ENCODE assay signal across 18 mouse cellular contexts in the genomic region with DNA sequence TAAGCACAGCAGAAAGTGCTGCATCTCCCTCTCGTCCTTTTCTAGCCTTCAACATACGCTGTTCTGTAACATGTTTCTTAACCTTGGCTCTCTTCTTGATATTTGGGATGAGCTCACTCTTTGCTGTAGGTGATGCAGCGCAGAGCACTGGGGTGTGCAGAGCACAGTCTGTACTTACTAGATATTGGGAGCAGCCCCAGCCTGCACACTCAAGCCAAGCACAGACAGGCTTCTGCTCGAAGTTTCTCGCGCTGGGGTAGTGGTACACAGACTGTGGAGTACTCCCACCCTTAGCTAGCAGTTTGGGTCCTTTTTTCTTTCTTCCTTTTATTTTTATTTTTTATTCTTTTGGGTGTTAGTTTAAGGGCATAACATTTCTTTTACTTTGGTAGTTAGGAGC.
"Had no signal": no experiment of that assay in that cellular context is flagged by ENCODE, and none has a peak within 500 bp of the region (broad histone marks: within the 10 kb centered on the region; RNA-seq: fewer than 3 reads in every experiment).

No protein-coding gene starts in this region.

- H3K9ac ChIP-seq: lung, embryonic 14.5 days; midbrain, embryonic 12.5 days; neural tube, embryonic 13.5 days; neural tube, embryonic 15.5 days; stomach, embryonic 15.5 days had no signal

- H3K9me3 ChIP-seq: midbrain, embryonic 10.5 days; midbrain, embryonic 12.5 days; neural tube, embryonic 13.5 days; neural tube, embryonic 15.5 days; stomach, embryonic 15.5 days had no signal

- DNase-seq: lung, adult 18-20 months; lung, embryonic 14.5 days; lung, postnatal 14 days; lung, postnatal 36 days; midbrain, embryonic 14.5 days; right cerebral cortex, postnatal 14 days; thymus, adult 2 months; thymus, postnatal 25 days; thymus, postnatal 4 days had no signal

- H3K36me3 ChIP-seq: neural tube, embryonic 13.5 days; neural tube, embryonic 15.5 days had no signal

- H3K4me2 ChIP-seq: lung, embryonic 14.5 days; midbrain, embryonic 12.5 days; neural tube, embryonic 13.5 days; neural tube, embryonic 15.5 days; stomach, embryonic 15.5 days had no signal

- ATAC-seq: lung, postnatal 0 days; midbrain, embryonic 16.5 days had no signal

- H3K4me3 ChIP-seq: midbrain, embryonic 10.5 days; midbrain, embryonic 12.5 days; myocyte; neural tube, embryonic 13.5 days; neural tube, embryonic 15.5 days; stomach, embryonic 15.5 days had no signal

- H3K27ac ChIP-seq: midbrain, embryonic 10.5 days; midbrain, embryonic 12.5 days; neural tube, embryonic 13.5 days; neural tube, embryonic 15.5 days; stomach, embryonic 15.5 days; stomach, postnatal 0 days had no signal

- H3K4me1 ChIP-seq: midbrain, embryonic 10.5 days; midbrain, embryonic 12.5 days; neural tube, embryonic 13.5 days; neural tube, embryonic 15.5 days; stomach, embryonic 15.5 days had no signal

- H3K27me3 ChIP-seq: midbrain, embryonic 12.5 days; neural tube, embryonic 13.5 days; neural tube, embryonic 15.5 days; stomach, embryonic 15.5 days had no signal
